Mouse (Mus musculus) T-helper 17 cell (primary cell): Measurements from ENCODE around the gene Wfdc6a.

Experiments
- in situ Hi-C, 2 experiments: fragments of 300-600 bp; cut with MboI, MseI; formaldehyde crosslinking; loops; 1 replicate in 1 of 2; 2 replicates in 1 of 2; pipeline ENCODE4 v1.15.1; 2025; ENCODE audit warnings: high pct_unique_total_duplicates in 2 of 2

Gene Wfdc6a

GRCm38 (mm10) chr2:164550895-164551269 is 34.4 kb downstream of the Wfdc6a start:
- in situ Hi-C loops: no loop called here

- in situ Hi-C loops: no loop called here
Measured at GRCm38 (mm10) chr2:164549963-164550894, 35.0 kb downstream of the Wfdc6a start.

GRCm38 (mm10) chr2:164549338-164549737 is 35.9 kb downstream of the Wfdc6a start:
- in situ Hi-C loops: no loop called here

GRCm38 (mm10) chr2:164544454-164545097 is 40.7 kb downstream of the Wfdc6a start:
- in situ Hi-C loops: no loop called here

- in situ Hi-C loops: no loop called here
Measured at GRCm38 (mm10) chr2:164543745-164544144, 41.5 kb downstream of the Wfdc6a start.

GRCm38 (mm10) chr2:164542598-164542997 is 42.6 kb downstream of the Wfdc6a start:
- in situ Hi-C loops: no loop called here

- in situ Hi-C loops: no loop called here
Measured at GRCm38 (mm10) chr2:164542132-164542531, 43.1 kb downstream of the Wfdc6a start.

- in situ Hi-C loops: no loop called here
Measured at GRCm38 (mm10) chr2:164540652-164541427, 44.4 kb downstream of the Wfdc6a start.

GRCm38 (mm10) chr2:164537003-164537402 is 48.2 kb downstream of the Wfdc6a start:
- in situ Hi-C loops: no loop called here

- in situ Hi-C loops: no loop called here
Measured at GRCm38 (mm10) chr2:164534315-164534714, 50.9 kb downstream of the Wfdc6a start.

- in situ Hi-C loops: no loop called here
Measured at GRCm38 (mm10) chr2:164531169-164531568, 54.1 kb downstream of the Wfdc6a start.
